Mouse (Mus musculus) brain, embryonic 14.5 days (tissue): ENCODE measurements around the gene Prkcsh.

ENCODE experiments used
- CTCF ChIP-seq: fragments of 200-500 bp; IDR thresholded peaks from 2 replicates; pipeline ENCODE4 v1.5.1; 2012; ENCODE audit warnings: inconsistent platforms, mild to moderate bottlenecking, moderate library complexity, borderline replicate concordance; ENCODE audit not compliant: insufficient read depth, insufficient read length; ENCODE audit errors: extremely low read depth
- POLR2A ChIP-seq: fragments of 200-500 bp; IDR thresholded peaks from 2 replicates; pipeline ENCODE4 v1.6.1; 2012; ENCODE audit warnings: mild to moderate bottlenecking, inconsistent platforms, borderline replicate concordance; ENCODE audit not compliant: poor library complexity, insufficient read depth, insufficient read length, severe bottlenecking; ENCODE audit errors: extremely low read depth

DNA sequence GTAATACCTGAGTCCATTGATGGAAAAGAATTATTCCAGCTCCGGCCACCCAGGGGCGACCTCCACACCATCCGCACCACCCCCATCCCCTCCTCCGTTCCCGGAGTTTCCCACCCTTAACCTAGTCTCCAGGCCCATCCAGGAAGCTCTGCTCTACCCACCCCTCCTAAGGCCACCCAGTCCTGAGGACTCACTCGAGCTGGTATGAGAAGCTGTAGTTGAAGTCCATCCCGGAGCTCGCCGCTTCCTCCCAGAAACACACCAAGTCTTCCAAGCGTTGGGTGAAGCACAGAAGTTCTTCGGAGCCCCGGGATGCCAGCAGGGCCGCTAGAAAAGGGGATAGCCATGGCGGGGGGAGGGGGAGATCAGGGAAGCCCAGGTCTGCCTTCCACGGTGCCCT is 40.6 kb upstream of the Prkcsh start:
- TF ChIP-seq POLR2A (no peak), CTCF (no peak)
